Mouse (Mus musculus) hematopoietic stem cell, adult 5-6 weeks (primary cell): Measurements from ENCODE around the gene Nans. TPM values are rescaled to one million over a fixed set of nuclear protein-coding genes. Genes with fewer than 3 reads are reported as not detected.

ENCODE experiments used
- ATAC-seq, 2 experiments: fragments of 125-278 bp in 1 of 2; replicated peaks in 1 of 2; 2 replicates each; pipeline ENCODE4 v1.8.0; 2016 to 2017; ENCODE audit warnings: inconsistent platforms in 2 of 2, mild to moderate bottlenecking in 2 of 2, moderate number of reproducible peaks in 2 of 2, low read depth in 1 of 2, moderate TSS enrichment in 1 of 2; ENCODE audit not compliant: low FRiP score in 2 of 2, poor library complexity in 2 of 2, severe bottlenecking in 2 of 2, insufficient read depth in 1 of 2, low TSS enrichment in 1 of 2
- total RNA-seq: library from RNA; stranded (forward); fragments of 172-1452, 232-1000 nt; gene quantifications from 2 replicates; pipeline ENCODE4 v1.2.3, GENCODE M21; 2017

Nans gene
- total RNA-seq, result 47.3 and 48.7 TPM in 2 replicates

- peak; percentile 93 to 94 for ATAC-seq
Observed at GRCm38 (mm10) chr4:46489028-46489925, at the start of gene Nans. Nans (plus strand) TSS chr4:46489248.

- ATAC-seq, result peak; percentile 53 to 77
Observed at GRCm38 (mm10) chr4:46442501-46442900, 46.5 kb upstream of the Nans start.

GRCm38 (mm10) chr4:46445237-46445945 lies 43.7 kb upstream of the Nans start:
- no peak for ATAC-seq

GRCm38 (mm10) chr4:46447461-46447860 lies 41.6 kb upstream of the Nans start:
- ATAC-seq, result no peak

GRCm38 (mm10) chr4:46448886-46449285 lies 40.2 kb upstream of the Nans start:
- ATAC-seq, result no peak

- no peak for ATAC-seq
Observed at GRCm38 (mm10) chr4:46450020-46450518, 39.0 kb upstream of the Nans start.

- ATAC-seq, result peak; percentile 65 to 76
Observed at GRCm38 (mm10) chr4:46450519-46451131, 38.4 kb upstream of the Nans start, which contains the start of gene Anp32b. Anp32b (plus strand) TSS chr4:46450902.

- no peak for ATAC-seq
Observed at GRCm38 (mm10) chr4:46451240-46451757, 37.7 kb upstream of the Nans start.

- ATAC-seq, result no peak
Observed at GRCm38 (mm10) chr4:46451758-46452480, 37.1 kb upstream of the Nans start.

GRCm38 (mm10) chr4:46452481-46452850 lies 36.6 kb upstream of the Nans start:
- peak; percentile 24 to 26; a peak in 2 of 4 replicates for ATAC-seq

- no peak for ATAC-seq
Observed at GRCm38 (mm10) chr4:46452855-46453719, 36.0 kb upstream of the Nans start.

GRCm38 (mm10) chr4:46454097-46454864 lies 34.8 kb upstream of the Nans start:
- ATAC-seq, result no peak

GRCm38 (mm10) chr4:46456762-46457161 lies 32.3 kb upstream of the Nans start:
- ATAC-seq, result no peak

GRCm38 (mm10) chr4:46457186-46457585 lies 31.9 kb upstream of the Nans start:
- ATAC-seq, result no peak

GRCm38 (mm10) chr4:46458411-46458810 lies 30.6 kb upstream of the Nans start:
- no peak for ATAC-seq
